Mouse (Mus musculus) lung, adult 2 months (tissue): Measurements from ENCODE around the gene Cxcl2.

ENCODE experiments used
- CTCF ChIP-seq: fragments of 200-500 bp; IDR thresholded peaks from 2 replicates; pipeline ENCODE4 v1.5.1; 2011; ENCODE audit warnings: mild to moderate bottlenecking, low read length, control low read depth; ENCODE audit not compliant: insufficient read depth
- POLR2A ChIP-seq: fragments of 200-500 bp; IDR thresholded peaks from 2 replicates; pipeline ENCODE4 v1.6.1; 2011; ENCODE audit warnings: low read depth, mild to moderate bottlenecking, control low read depth, low read length, borderline replicate concordance; ENCODE audit errors: extremely low read depth

DNA sequence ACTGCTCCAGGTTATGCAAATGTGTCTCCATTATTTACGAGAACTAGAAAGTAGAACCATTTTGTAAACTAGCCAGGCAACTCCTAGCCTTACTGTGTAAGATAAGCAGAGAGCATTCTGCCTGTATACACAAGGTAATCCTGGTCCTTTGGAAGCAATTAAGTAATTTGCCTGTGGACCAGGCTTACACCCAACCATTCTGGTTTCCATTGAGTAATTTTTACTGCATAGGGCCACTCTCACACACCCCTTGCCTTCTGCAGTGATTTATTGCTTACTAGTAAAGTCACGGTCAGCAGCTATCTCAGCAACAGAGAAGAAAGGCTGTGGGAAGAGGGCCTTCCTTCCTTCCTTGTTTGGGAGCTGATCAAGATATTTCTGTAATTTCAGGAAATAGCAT, 33.0 kb downstream of the Cxcl2 start:
- TF ChIP-seq CTCF (no peak), POLR2A (no peak)
